Mouse (Mus musculus) embryo, embryonic 11.5 days (tissue): ENCODE results near the gene Tgfa.
A peak's percentile ranks its signal among the peaks of the same experiment; 100 is the strongest.

Source experiments
- DNase-seq: peaks from one replicate; pipeline ENCODE4 v3.0.0-alpha.2; 2012; ENCODE audit warnings: low read depth, low spot score

The Tgfa gene

DNA sequence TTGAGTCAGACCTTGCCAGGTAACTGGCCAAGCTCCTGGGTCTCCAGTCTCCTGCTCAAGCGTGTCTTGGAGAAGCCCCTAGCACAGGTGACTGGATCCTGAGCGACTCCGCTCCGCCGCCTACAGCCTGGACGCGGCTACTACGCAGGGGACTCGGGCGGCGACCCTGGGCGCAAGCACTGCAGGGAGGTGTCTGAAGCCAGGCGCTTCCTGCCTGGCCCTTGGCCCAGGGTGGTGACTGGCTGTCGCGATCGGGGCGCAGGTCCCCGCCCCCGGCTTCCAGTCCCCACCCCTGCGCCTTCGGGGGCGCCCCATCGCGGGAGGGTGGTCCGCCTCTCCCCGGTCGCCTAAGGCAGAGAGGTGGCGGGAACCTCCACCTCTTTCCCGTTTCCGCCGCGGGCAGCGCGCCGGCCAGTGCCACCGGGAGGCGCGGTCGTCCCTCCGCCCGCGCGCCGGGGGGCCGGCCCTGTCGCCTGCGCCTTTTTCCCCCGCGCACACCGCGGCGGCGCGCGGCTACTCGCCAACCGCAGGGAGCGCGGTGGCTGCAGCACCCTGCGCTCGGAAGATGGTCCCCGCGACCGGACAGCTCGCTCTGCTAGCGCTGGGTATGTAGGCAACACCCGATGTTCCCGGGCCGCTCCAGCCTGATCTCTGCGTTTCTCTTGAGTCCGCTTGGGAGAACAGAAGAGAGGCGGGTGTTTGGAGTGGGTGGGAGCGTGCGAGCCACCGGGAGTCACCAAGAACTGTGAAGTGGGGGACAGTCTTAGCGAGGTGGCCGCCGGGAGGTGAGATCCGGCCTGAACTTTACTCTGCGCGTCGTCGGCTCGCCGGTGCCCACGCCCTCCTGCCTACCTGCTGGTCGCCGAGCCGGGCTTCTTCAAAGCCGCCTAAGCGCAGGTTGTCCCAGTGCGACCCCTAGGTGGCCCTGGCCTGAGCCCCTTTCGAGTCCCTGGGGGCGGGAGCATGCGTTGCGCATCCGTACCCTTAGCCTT is at the start of gene Tgfa:
TSS of gene Tgfa (plus strand) at position 283 of the 992 bp plus-strand sequence.
- peak; percentile 29 for DNase-seq

DNA sequence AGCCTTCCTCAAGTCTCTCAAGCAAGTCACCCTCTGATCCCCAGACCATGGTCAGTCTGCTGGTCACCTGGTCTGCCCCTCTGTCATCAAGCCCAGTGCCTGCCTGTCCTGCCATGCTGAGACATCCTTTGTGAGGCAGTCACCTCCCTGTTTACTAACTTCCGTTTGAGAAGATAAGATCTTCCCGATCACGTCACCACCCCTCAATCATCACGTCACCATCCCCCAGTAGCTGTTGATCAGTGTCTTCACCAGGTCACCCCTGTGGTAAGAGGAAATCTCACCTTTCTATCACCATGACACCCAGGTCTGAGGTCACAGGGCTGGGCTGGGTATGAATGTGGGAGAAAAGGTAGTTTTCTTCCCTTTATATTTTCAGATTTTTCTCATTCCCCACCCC is 46.5 kb upstream of the Tgfa start:
- no peak for DNase-seq

DNA sequence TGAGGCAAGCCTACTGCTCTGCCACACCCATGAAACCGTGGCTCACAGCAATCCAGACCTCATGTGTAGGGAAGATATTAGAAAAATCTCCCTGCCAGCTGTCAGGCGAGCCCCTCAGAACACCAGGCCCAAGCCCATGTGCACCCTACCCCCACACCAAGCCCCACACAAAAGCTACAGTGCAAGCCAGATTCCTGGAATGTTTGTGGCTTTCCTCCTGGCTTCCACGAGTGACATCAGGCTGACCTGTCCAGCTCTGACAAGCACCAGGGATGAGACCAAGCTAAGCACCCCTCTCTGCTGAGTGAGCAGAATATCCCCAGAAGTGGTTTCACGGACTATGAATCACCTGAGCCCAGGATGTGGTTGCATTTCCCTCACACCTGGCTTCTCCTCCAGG is 46.0 kb upstream of the Tgfa start:
- no peak for DNase-seq

DNA sequence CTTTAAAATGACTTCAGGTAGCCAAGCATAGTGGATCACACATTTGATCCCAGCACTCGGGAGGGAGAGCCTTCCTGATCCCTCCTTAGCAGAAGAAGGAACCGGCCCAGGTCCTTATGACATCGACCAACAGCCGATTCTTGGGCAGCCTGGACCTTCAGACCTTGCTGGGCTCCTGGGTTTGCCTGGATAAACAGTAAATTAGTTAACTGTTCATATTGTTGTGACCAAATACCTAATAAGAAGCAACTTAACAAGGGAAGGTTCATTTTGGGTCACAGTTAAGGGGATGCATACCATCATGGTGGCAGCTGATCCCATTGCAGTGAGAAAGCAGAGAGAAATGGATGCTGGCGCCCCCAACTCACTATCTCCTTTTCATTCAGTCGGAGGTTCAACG is 42.3 kb upstream of the Tgfa start:
- DNase-seq: no peak

DNA sequence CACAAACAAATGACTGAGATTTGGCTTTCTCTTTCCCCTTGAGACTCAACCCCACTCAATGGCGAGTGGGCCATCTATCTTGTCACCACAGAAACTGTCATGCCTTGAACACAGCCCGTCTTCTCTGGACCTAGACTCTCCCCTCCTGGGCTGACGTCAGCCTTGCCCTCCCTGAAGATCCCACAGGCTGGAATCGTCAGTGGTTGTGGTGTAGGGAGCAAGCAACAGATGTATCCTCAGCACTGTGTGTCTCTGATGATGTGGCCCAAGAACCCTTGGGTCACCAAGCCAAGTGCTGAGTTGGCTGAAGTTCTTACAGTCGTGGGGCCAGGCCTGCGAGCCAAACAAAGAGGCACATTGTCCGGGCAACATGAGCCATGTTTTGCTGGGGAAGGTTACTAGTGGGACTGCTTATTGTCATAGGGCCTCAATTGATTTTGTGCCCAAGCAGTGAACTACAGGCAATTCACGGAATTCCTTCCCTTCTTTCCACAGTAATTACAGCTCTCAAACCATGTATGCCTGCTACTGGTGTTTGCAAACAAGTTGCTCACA is 41.5 kb upstream of the Tgfa start:
- no peak for DNase-seq

DNA sequence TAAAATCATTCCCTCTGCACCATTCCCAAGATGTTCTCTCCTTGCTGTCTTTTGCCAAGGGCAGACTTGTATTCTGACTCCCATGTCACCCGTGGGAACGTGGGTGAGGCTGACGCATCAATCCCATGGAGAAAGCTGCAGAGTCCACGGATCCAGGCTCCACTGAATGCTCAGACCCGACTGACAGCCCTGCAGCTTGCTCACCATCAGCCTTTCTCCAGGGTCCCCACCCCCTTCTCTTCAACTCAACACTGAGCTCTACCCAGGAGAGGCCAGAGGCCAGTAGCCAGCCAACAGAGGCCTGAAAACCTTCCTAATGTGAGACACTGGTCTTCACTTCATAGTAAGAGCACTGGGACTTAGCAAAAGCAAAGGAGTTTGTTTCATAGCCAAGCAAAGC is 41.0 kb upstream of the Tgfa start:
- DNase-seq: no peak

DNA sequence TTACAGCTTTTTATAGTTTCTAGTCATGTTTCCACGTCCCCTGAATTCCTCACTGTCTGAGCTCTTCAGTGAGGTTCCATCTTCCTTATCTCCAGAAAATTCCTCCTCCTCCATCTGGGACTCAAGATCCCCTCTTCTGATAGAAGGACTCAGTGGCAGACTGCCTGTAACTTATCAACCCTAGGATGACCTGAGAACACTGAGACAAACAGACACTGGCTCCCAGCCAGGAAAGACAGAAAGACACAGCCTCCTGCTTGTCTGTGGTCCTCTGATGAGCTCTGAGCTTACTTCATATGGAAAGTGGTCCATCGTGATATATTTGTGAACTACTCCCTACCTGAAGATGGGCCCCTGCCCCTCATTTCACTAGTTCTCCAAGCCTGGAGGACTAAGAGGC is 40.5 kb upstream of the Tgfa start:
- no peak for DNase-seq

DNA sequence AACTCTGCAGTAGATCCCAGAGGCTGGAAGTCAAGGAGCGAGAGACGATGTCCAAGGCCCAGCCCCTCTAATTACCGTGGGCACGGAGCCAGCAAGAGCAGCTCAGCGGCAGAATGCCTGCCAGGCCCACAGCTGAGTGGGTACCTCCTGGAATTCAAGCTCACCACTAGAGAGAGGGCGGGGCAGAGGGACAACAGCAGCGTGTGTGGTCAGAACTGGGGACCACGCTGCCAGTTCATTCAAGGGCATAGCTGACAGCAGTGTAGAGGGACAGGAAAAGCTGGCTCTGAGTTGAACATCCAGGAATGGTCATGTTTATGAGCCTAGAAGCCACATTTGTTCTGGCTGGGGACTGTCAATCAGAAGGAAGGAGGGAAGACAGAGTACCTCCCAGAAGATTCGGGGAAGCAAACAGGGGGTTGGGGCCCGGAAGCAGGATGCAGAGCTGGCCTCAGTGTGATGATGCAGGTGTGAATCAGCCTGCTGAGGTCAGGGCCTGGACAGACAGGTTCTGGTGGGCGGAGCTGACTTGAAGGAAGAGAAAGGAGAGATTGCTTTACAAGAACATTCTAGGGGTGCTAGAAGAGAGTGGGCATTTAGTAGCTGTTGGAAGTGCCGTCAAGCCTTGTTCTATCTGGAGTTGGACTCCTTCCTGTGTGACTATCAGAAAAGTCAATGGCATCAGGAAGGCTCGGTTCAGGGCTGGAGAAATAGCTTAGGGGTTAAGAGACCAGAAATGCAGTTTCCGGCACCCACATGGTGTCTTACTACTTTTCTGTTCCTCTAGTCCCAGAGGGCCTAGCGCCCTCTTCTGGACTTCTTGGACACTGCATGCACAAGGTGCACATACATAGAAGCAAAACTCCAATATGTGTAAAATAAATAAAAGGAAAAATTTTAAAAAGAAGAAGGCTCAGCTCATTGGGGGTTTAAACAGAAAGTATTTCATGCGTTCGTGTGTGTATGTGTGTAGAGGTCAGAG is 37.5 kb upstream of the Tgfa start:
- no peak for DNase-seq

DNA sequence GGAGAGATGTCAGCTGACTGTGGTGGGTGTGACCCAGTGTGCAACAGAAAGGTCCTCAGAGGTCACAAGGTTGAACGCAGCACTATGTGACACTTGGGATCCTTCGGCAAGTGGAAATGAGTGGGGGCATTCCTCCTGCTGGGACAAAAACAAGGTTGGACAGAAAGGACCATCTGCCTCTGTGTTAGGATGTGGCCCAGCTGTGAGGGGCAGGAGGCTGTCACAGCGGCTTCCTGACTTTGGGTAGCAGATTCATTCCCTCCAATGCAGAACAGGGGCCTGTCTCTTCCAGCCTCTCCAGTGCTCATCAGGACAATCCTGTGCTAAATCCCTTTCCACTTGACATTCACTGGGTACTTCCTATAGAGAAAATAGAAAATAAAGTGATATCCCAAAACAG is 34.1 kb upstream of the Tgfa start:
- no peak for DNase-seq

DNA sequence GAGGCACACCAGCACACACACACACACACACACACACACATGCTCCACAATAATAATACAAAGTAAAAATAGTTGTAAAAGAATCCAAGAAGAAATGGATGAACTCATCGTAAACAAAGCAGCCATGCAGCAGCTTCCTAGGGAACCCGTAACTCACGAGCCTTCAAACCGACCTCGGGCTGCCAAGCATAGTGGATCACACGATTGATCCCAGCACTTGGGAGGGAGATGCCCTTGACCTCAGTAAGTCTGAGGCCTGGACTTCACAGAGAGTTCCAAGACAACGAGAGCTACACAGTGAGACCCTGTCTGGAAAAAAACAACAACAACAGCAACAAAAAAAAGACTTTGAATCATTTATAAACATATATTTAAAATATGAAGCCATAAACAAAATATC is 33.4 kb upstream of the Tgfa start:
- no peak for DNase-seq

DNA sequence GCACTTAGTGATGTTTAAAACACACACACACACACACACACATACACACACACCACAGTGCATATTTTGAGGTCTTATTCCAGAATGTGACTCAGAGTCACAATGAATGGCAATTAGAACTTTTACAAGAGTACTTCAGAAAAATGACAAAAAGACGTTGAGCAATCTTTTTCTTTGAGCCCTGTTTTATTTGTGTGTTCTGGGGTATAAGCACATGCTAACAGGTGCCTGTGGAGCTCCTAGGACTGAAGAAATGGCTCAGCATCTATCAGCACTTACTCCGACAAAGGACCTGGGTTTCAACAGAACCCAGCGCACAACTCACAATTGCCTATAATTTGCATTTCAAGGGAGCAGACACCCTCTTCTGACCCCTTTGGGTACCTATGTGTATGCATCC is 31.0 kb upstream of the Tgfa start:
- DNase-seq: no peak

DNA sequence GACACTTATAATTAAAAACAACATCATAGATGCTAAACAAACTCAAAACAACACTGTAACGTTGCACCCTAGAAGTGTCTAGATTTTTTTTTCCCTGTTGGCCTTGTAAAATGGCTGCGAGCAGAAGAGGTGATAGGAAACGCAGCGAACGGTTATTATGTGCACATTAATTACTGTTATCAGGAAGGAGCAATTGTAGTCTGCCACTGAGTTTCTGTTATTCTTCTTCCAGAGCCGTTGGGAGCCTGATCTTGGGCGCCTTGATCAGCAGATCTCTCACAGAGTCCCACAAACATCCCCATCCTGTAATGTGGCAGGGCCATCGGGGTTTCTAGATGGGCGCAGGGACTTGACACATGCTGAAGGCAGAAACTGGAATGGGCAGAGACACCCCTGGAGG is 28.6 kb upstream of the Tgfa start:
- DNase-seq: no peak

DNA sequence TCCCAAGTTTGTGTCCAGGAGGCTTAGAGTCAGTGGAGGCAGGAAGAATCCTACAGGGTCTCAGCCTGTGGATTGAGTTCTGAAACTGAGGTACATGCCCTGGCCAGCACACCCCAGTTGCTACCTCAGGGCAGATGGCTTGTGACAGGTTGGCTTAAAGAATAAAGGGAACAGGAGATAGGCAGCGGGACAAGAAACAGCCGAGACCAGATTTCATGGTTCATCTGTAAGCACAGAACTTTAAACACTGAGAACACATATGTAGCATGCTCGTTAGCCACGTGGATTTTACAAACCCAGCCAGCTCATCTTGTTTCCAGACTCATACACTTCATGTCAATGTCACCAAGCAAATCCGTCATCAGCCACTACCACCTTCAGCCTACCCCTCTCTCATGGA is 27.2 kb upstream of the Tgfa start:
- DNase-seq: no peak

DNA sequence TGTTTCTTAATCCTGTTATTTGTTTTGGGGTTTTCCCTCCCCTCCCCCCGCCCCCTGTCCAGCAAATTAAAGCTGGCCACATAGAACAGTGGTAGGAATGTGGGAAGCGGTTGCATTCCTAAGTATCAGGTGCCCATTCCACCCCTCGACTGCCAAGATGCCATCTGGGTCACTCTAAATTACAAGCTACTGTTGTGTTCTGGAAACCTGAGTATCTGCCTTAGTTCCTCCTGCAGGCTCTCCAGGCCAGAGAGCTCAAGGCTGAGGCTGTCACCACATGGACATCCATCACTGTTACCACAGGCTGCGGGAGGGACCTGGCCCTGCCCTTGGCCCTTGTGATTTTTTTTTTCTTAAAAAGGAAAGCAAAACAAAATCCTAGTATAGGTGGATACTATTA is 25.9 kb upstream of the Tgfa start:
- DNase-seq: no peak

DNA sequence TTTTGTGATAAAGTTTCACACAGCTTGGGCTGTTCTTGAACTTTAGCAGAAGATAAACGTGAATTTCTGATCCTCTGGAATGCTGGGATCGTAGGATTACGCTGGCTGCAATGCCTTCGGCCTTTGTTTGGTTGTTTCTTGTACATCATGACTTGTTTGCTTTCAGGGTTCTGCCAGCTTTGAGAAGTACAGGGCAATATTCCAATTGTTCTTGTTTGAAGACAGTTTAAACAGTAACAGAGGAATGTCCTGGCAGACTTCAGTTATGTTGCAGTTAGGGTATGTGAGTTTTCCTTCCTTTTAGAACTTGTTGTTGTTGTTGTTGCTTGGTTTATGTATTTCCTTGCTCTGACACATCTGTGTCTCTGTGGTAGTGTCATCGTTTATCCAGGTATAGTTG is 18.8 kb upstream of the Tgfa start:
- DNase-seq: no peak

DNA sequence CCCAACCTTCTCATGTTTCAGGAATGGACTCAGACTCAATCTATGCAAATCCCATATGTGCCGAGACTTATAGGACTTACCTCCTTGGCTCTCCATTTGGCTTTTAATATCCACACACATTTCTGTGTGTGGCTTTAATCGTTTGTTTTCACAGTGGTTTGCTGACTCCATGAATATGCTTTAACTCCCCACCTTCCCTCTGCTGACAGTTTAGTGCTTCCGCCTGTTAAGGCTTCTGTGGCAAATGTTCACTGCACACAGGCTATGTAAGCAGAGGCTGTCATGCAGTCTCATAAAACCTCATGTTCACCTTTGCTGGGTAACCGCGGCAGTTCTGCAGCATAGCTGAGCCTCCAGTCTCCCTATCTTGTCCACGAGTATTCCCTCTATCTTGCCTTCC is 18.3 kb upstream of the Tgfa start:
- DNase-seq: no peak

DNA sequence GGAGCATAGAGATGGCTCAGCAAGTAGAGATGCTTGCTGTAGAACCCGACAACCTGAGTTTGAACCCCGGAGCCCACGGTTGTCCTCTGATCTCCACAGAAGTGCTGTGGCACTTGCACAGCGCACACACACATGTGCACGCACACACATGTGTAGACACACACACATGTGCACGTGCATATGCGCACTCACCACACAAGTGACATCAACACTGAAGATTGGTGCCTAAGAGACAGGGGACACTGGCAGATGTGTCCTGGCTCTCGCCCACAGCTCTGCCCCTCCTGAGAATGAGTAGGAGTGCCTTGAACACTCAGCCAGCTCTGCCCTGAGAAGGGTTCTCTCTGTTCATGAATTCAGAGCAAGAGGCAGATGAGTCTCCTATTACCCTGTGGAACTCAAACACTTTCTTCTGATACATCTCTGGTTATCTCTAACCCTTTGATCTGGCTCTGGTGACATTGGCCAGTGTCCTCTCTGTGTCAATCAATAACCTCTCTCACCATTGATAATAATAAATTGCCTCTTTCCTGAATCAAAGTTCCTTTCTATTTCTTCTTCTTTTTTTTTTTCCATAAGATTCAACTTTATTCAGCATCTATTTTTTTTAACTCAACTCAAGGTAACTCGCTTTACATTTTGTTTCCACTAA is 17.6 kb upstream of the Tgfa start:
- DNase-seq: no peak

DNA sequence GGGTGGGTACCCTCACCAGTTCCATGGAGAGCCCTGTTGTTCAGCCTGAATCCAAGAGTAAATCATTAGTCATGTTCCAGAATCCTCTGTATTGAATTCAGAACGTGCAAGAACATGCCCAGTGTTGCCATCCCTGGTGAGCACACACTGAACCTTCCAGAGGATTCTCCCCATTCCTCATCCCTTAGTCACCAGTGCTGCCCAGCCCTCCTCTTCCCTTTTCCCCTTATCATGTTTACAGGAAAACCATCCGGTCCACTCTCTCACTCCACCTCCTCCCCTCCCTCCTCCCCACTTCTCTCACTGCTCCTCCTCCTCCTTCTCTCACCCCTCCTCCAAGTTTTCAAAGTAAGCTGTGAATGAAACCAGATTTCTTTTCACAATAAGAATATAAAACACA is 14.4 kb upstream of the Tgfa start:
- DNase-seq: no peak

DNA sequence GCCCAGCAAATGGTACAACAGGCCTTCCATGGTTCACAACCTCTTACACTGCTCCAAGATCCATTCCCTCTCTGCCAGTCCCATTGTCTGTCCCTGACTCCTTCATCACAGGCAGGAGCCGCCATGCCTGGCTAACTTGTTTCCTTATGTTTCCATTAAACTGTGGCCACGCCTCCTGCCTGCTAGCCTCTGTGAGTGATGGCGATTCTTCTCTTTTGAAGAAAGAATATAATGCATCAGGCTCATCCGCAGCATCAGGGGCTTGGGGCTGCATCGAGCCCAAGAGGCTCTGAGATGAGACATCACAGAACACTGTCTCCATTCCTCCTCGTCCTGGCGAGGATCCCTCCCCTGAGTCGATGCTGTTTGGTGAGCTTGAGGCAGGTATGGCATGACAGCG is 13.0 kb upstream of the Tgfa start:
- no peak for DNase-seq

DNA sequence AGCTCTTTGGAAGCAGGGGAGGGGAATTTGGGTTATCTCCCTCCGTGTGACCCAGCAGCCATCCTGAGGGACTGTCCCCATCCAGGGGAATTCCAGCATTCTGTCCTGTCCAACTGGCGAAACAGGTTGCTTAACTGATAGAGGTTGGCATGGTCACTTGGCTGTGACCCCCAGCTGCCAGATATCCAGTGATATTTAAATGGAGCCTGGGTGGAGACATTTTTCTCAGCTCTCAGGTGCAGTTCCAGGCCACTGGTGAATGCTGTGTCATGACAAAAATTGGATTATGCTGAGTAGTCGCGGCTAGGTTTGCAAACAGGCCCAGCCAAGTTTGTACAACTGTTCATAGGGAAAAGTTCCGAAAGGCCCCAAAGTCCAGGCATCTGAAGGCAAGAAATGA is 12.4 kb upstream of the Tgfa start:
- no peak for DNase-seq

DNA sequence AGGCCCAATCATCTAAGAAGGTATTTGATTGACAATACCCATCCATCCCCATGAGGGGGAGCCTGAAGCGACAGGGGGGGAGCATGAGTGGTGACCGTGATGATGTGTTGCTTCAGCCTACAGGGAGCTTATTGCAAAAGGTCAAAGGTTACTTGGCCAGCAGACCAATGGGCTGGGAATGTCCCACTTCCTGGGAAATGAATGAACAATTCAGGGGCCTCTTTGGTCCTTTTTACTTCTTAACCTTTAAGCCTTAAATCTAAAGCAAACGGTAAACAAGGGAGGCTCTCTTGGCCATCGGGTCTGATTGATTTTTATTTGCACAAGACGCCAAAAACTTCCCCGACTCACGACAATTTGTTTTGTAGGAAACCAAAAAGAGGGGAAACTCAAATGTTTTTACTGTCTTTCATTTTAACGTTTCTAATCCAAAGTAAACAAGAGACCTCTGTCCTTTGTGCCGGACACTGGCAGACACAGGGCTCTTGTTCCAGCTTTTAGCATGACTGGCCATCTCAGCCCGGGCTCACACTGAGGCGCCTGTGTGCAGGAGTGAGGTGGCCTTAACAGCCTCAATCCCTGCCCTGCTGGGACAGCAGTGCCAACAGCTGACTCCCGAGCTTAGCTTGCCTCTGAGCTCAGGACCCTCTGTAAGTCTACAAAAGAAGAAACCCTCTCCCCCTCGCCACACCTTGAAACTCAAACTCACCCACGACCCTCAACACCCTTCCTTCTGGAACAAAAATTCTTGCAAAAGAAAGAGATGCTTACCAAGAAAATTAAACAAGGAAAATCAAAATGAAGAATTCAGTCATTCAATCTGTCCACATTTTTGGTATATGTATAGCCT is 8.7 kb upstream of the Tgfa start:
- no peak for DNase-seq
